Mouse (Mus musculus): ENCODE results near the gene Trp53tg5. TPM values are rescaled to one million over a fixed set of nuclear protein-coding genes. Genes with fewer than 3 reads are reported as not detected.

Trp53tg5 gene
- polyA plus RNA-seq, 1 experiment from 2014 or later, result not detected

GRCm38 (mm10) chr2:164424406-164424805 lies 49.1 kb downstream of the Trp53tg5 start:
- H3K27ac ChIP-seq (replicated peaks), result no peak overlapping the region
- no peaks in the 10 kb centered on the region for H3K9me3 ChIP-seq
- WGBS, result 88% methylated on average over 8 of the region's 8 CpGs
- no peaks in the 10 kb centered on the region for H3K27me3 ChIP-seq
- no peak overlapping the region for H3K9ac ChIP-seq (replicated peaks)
- no peak for ATAC-seq (replicated peaks)
- no peak overlapping the region for H3K4me3 ChIP-seq
- no peak overlapping the region for H3K4me2 ChIP-seq (replicated peaks)
- H3K36me3 ChIP-seq, result no peaks in the 10 kb centered on the region
- H3K4me1 ChIP-seq, result no peaks in the 10 kb centered on the region

GRCm38 (mm10) chr2:164423464-164423863 lies 50.1 kb downstream of the Trp53tg5 start:
- H3K4me1 ChIP-seq, result no peaks in the 10 kb centered on the region
- 91% methylated on average over 11 of the region's 11 CpGs for WGBS
- no peak overlapping the region for H3K4me2 ChIP-seq (replicated peaks)
- no peak overlapping the region for H3K4me3 ChIP-seq
- no peak for ATAC-seq (replicated peaks)
- no peak overlapping the region for H3K9ac ChIP-seq (replicated peaks)
- H3K36me3 ChIP-seq, result no peaks in the 10 kb centered on the region
- no peak overlapping the region for H3K27ac ChIP-seq (replicated peaks)
- no peaks in the 10 kb centered on the region for H3K9me3 ChIP-seq
- H3K27me3 ChIP-seq, result no peaks in the 10 kb centered on the region

- H3K4me1 ChIP-seq, result no peaks in the 10 kb centered on the region
- no peak overlapping the region for H3K9ac ChIP-seq (replicated peaks)
- H3K4me3 ChIP-seq, result no peak overlapping the region
- no peak overlapping the region for H3K27ac ChIP-seq (replicated peaks)
- no peaks in the 10 kb centered on the region for H3K27me3 ChIP-seq
- no peaks in the 10 kb centered on the region for H3K36me3 ChIP-seq
- ATAC-seq (replicated peaks), result no peak
- 92% methylated on average over 15 of the region's 15 CpGs for WGBS
- no peak overlapping the region for H3K4me2 ChIP-seq (replicated peaks)
- H3K9me3 ChIP-seq, result no peaks in the 10 kb centered on the region
Measured at GRCm38 (mm10) chr2:164422675-164423393, 50.7 kb downstream of the Trp53tg5 start.

GRCm38 (mm10) chr2:164421979-164422378 lies 51.5 kb downstream of the Trp53tg5 start:
- H3K9me3 ChIP-seq, result no peaks in the 10 kb centered on the region
- H3K9ac ChIP-seq (replicated peaks), result no peak overlapping the region
- 89% methylated on average over 8 of the region's 8 CpGs for WGBS
- no peaks in the 10 kb centered on the region for H3K36me3 ChIP-seq
- no peak overlapping the region for H3K4me3 ChIP-seq
- H3K4me2 ChIP-seq (replicated peaks), result no peak overlapping the region
- H3K4me1 ChIP-seq, result no peaks in the 10 kb centered on the region
- H3K27me3 ChIP-seq, result no peaks in the 10 kb centered on the region
- ATAC-seq (replicated peaks), result no peak
- no peak overlapping the region for H3K27ac ChIP-seq (replicated peaks)

GRCm38 (mm10) chr2:164421306-164421705 lies 52.2 kb downstream of the Trp53tg5 start:
- H3K4me3 ChIP-seq, result no peak overlapping the region
- no peak overlapping the region for H3K4me2 ChIP-seq (replicated peaks)
- no peak for ATAC-seq (replicated peaks)
- whole genome bisulfite sequencing, result 92% methylated on average over 7 of the region's 7 CpGs
- H3K9ac ChIP-seq (replicated peaks), result no peak overlapping the region
- H3K27ac ChIP-seq (replicated peaks), result no peak overlapping the region
- H3K27me3 ChIP-seq, result no peaks in the 10 kb centered on the region
- no peaks in the 10 kb centered on the region for H3K9me3 ChIP-seq
- H3K36me3 ChIP-seq, result no peaks in the 10 kb centered on the region
- H3K4me1 ChIP-seq, result no peaks in the 10 kb centered on the region

Other genes with a start within 250 kb of the Trp53tg5 start
- gene Svs2, start 235.3 kb downstream of the Trp53tg5 start, polyA plus RNA-seq (2015; fragmentation: Nextera tagmentation; extraction: Ambion mirVana), result not detected in 2 replicates
- not detected in 2 replicates for gene Svs3b, start 217.1 kb downstream of the Trp53tg5 start, polyA plus RNA-seq (2015; fragmentation: Nextera tagmentation; extraction: Ambion mirVana)
- gene Svs4, start 195.3 kb downstream of the Trp53tg5 start, polyA plus RNA-seq (2015; fragmentation: Nextera tagmentation; extraction: Ambion mirVana), result not detected in 2 replicates
- gene Svs3a, start 184.5 kb downstream of the Trp53tg5 start, polyA plus RNA-seq (2015; fragmentation: Nextera tagmentation; extraction: Ambion mirVana), result not detected in 2 replicates
- gene Svs6, start 157.0 kb downstream of the Trp53tg5 start, polyA plus RNA-seq (2015; fragmentation: Nextera tagmentation; extraction: Ambion mirVana), result not detected in 2 replicates
- gene Svs5, start 141.0 kb downstream of the Trp53tg5 start, polyA plus RNA-seq (2015; fragmentation: Nextera tagmentation; extraction: Ambion mirVana), result not detected in 2 replicates
- gene Slpi, start 84.6 kb downstream of the Trp53tg5 start, polyA plus RNA-seq (2015; fragmentation: Nextera tagmentation; extraction: Ambion mirVana), result 0.29 TPM in 1 of 2 replicates, not detected in the other
- gene Rbpjl, start 70.6 kb downstream of the Trp53tg5 start, polyA plus RNA-seq (2015; fragmentation: Nextera tagmentation; extraction: Ambion mirVana), result 0.05 TPM in 1 of 2 replicates, not detected in the other
- gene Matn4, start 68.6 kb downstream of the Trp53tg5 start, polyA plus RNA-seq (2015; fragmentation: Nextera tagmentation; extraction: Ambion mirVana), result 0.94 and 1.1 TPM in 2 replicates
- 6.1 and 6.4 TPM in 2 replicates for gene Sdc4, start 29.8 kb downstream of the Trp53tg5 start, polyA plus RNA-seq (2015; fragmentation: Nextera tagmentation; extraction: Ambion mirVana)
- 76.6 and 82.2 TPM in 2 replicates for gene Sys1, start 16.8 kb downstream of the Trp53tg5 start, polyA plus RNA-seq (2015; fragmentation: Nextera tagmentation; extraction: Ambion mirVana)
- 6.0 and 6.9 TPM in 2 replicates for gene Gm20458, start 12.8 kb downstream of the Trp53tg5 start, polyA plus RNA-seq (2015; fragmentation: Nextera tagmentation; extraction: Ambion mirVana)
- gene Dbndd2, start 12.4 kb upstream of the Trp53tg5 start, polyA plus RNA-seq (2015; fragmentation: Nextera tagmentation; extraction: Ambion mirVana), result 8.1 and 9.1 TPM in 2 replicates
- 55.5 and 60.0 TPM in 2 replicates for gene Pigt, start 23.8 kb upstream of the Trp53tg5 start, polyA plus RNA-seq (2015; fragmentation: Nextera tagmentation; extraction: Ambion mirVana)
- gene Wfdc2, start 88.7 kb upstream of the Trp53tg5 start, polyA plus RNA-seq (2015; fragmentation: Nextera tagmentation; extraction: Ambion mirVana), result 4.3 and 4.5 TPM in 2 replicates
- gene Spint3, start 99.7 kb upstream of the Trp53tg5 start, polyA plus RNA-seq (2015; fragmentation: Nextera tagmentation; extraction: Ambion mirVana), result not detected in 2 replicates
- gene Wfdc6a, start 111.7 kb upstream of the Trp53tg5 start, polyA plus RNA-seq (2015; fragmentation: Nextera tagmentation; extraction: Ambion mirVana), result not detected in 2 replicates
- gene Eppin, start 119.9 kb upstream of the Trp53tg5 start, polyA plus RNA-seq (2015; fragmentation: Nextera tagmentation; extraction: Ambion mirVana), result not detected in 2 replicates
- gene Wfdc6b, start 139.8 kb upstream of the Trp53tg5 start, polyA plus RNA-seq (2015; fragmentation: Nextera tagmentation; extraction: Ambion mirVana), result not detected in 2 replicates
- gene Wfdc8, start 139.9 kb upstream of the Trp53tg5 start, polyA plus RNA-seq (2015; fragmentation: Nextera tagmentation; extraction: Ambion mirVana), result not detected in 2 replicates
- not detected in 2 replicates for gene Wfdc16, start 165.1 kb upstream of the Trp53tg5 start, polyA plus RNA-seq (2015; fragmentation: Nextera tagmentation; extraction: Ambion mirVana)
- gene Wfdc10, start 182.3 kb upstream of the Trp53tg5 start, polyA plus RNA-seq (2015; fragmentation: Nextera tagmentation; extraction: Ambion mirVana), result not detected in 2 replicates
- not detected in 2 replicates for gene Wfdc9, start 182.9 kb upstream of the Trp53tg5 start, polyA plus RNA-seq (2015; fragmentation: Nextera tagmentation; extraction: Ambion mirVana)
- gene Wfdc11, start 200.4 kb upstream of the Trp53tg5 start, polyA plus RNA-seq (2015; fragmentation: Nextera tagmentation; extraction: Ambion mirVana), result not detected in 2 replicates
- not detected in 2 replicates for gene Wfdc13, start 211.4 kb upstream of the Trp53tg5 start, polyA plus RNA-seq (2015; fragmentation: Nextera tagmentation; extraction: Ambion mirVana)
- not detected in 2 replicates for gene Spint4, start 224.8 kb upstream of the Trp53tg5 start, polyA plus RNA-seq (2015; fragmentation: Nextera tagmentation; extraction: Ambion mirVana)
- not detected in 2 replicates for gene Spint5, start 241.6 kb upstream of the Trp53tg5 start, polyA plus RNA-seq (2015; fragmentation: Nextera tagmentation; extraction: Ambion mirVana)